Mouse (Mus musculus) gastrocnemius, adult 8-10 months (tissue): ENCODE data around the gene BC117090. TPM values are rescaled to one million over a fixed set of nuclear protein-coding genes. Genes with fewer than 3 reads are reported as not detected.
"Not testable (repeated sequence)": the region's sequence is repeated elsewhere in the genome, so short reads cannot be mapped to it uniquely, and the experiment has no call there.

ENCODE experiments used
- DNase-seq, 2 experiments: peaks; one replicate each; pipeline ENCODE4 v3.0.0; 2022; ENCODE audit warnings: low spot score in 2 of 2
- total RNA-seq, 4 experiments: library from RNA; stranded (reverse); gene quantifications; 2 replicates each; pipeline ENCODE4 v1.2.4; 2022

BC117090 gene
- total RNA-seq: not detected

GRCm38 (mm10) chr16:36334232-36334631 is at the start of gene BC117090:
TSS of gene BC117090 (minus strand) at chr16:36334332.
- no peak for DNase-seq

DNA sequence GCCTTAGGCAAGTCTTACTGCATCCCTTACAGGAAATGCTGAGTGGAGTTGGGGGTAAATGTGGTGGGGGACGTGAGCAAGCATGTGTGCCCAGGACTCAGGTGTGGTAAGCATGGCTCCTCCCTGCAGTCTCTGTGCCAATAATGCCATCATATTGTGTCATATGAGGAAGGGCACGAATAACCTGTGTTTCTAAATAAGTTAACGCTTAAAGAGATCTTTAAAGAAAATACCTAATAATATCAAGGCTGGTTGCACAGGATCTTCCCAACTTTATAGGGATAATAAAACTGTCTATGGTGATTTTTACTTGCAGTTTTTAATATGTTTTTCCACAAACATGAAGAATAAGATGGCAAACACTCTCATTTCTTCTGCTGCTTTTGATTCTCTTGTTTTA is 33.5 kb upstream of the BC117090 start, which contains the start of gene BC100530:
BC100530 (minus strand) TSS at position 101 of the 400 bp plus-strand sequence.
- DNase-seq: not testable (repeated sequence)

DNA sequence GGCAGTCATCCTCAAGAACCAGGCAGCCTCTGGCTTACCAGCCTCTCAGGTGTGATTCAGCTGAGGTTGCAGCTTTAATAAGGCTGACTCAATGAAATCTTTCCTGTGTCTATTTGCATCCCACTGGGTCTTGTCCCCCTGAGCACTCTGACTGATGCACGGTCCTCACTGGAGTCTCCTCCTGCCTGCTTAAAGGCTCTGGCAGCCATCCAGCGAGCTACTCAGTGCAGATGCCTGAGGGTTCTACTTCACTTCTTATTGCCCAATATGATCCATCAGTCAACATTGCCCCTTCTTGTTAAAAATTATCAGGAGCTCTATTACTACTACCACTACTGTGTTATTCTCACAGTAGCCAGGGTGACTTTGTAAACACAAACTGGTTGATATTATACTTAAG is 3.0 kb upstream of the BC117090 start:
- DNase-seq: no peak

GRCm38 (mm10) chr16:36319286-36319685 is 14.8 kb downstream of the BC117090 start:
- DNase-seq: no peak

GRCm38 (mm10) chr16:36316111-36316510 is 18.0 kb downstream of the BC117090 start:
- not testable (repeated sequence) for DNase-seq

GRCm38 (mm10) chr16:36307631-36308030 is 26.5 kb downstream of the BC117090 start:
- no peak for DNase-seq

DNA sequence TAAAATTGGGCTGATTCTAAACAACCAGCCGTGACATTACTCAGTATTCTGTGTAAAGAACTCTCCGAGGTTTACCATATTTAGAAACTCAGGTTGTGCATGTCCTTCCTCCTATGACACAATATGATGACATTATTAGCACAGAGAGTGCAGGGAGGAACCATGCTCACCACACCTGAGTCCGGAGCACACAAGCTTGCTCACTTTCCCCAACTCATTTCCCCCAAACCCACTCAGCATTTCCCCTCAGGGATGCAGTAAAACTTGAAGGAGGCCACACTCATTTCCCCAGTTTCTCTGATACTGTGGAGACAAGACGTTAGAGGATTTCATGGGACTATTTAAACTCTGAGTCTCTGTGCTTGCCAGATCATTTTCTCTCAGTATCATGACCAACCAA is 45.0 kb downstream of the BC117090 start:
- DNase-seq: no peak

DNA sequence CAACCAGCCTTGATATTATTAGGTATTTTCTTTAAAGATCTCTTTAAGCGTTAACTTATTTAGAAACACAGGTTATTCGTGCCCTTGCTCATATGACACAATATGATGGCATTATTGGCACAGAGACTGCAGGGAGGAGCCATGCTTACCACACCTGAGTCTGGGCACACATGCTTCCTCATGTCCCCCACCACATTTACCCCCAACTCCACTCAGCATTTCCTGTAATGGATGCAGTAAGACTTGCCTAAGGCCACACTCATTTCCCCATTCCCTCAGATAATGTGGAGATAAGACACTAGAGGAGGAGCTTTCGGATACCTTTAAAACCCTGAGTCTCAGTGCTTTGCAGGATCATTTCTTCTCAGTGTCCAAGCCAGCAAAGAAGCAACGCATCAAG is 57.3 kb downstream of the BC117090 start, which contains the start of gene Stfa1:
Stfa1 (plus strand) TSS at position 156 of the 400 bp plus-strand sequence.
- DNase-seq: not testable (repeated sequence)

Other genes with a start within 250 kb of the BC117090 start
- gene Csta1, start 203.1 kb downstream of the BC117090 start, total RNA-seq: not detected
- not detected for gene Stfa2l1, start 177.5 kb downstream of the BC117090 start, total RNA-seq
- not detected for gene Gm5483, start 150.1 kb downstream of the BC117090 start, total RNA-seq
- gene Gm5416, start 123.9 kb downstream of the BC117090 start, total RNA-seq: not detected
- gene 2010005H15Rik, start 112.9 kb downstream of the BC117090 start, total RNA-seq: not detected
- not detected for gene Stfa1, start 57.4 kb downstream of the BC117090 start, total RNA-seq
- gene BC100530, start 33.4 kb upstream of the BC117090 start, total RNA-seq: not detected
- gene Stfa2, start 74.1 kb upstream of the BC117090 start, total RNA-seq: not detected
- gene Stfa3, start 121.1 kb upstream of the BC117090 start, total RNA-seq: not detected
- 1 to 10 TPM; 5.7 to 9.3 (median 7.6) TPM for gene Casr, start 227.8 kb upstream of the BC117090 start, total RNA-seq